Mouse (Mus musculus) brain, adult 2 months (tissue): Measurements from ENCODE around the gene Ackr1.

Experiments used
- DNase-seq: peaks from one replicate; pipeline ENCODE4 v3.0.0; 2011; ENCODE audit warnings: low read depth, low spot score

Gene Ackr1

DNA sequence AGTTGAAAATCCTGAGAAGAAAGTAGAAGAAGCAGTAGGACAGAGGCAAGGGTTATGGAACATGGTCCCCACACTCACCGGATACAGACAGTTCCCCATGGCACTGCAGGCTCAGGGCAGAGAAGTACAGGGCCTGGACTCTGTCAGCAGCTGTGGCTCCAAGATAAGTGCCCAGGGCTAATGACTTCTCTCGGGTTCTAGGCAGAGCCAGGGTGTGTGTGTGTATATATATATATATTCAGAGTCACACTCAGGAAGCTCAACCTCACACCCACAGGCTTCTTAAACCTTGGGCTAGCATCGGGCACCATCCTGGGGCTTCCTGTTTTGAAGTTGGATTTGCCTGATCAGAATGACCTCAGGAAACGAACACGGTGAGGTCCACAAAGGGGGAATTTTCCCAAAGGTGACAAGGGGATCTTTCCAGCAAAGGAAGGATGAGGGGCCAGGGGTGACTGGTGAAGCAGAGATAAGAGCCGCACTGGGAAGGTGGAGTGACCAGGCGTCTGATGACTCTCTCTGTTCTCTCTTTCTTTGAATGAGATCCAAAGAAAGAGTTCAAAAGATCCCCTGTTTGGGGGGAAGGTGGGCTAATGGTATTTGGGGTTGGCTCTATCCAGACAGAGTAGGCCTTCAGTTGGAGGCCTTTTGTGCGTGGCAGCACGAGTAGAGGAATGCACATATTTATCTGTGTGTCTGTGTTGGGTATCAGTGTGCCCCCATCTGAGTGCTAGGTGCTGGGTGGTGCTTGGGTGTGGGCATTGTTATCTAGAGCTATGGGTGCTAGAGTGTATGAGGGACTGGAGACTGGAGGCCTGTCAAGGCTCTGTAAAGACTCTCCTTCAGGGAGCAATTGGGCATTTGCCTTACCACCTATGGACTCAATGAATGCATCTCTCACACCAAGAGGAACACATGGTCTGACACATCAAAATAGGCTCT is at the start of gene Ackr1:
Gene Ackr1 (minus strand): TSS at position 439 of the 942 bp plus-strand sequence.
- no peak for DNase-seq

DNA sequence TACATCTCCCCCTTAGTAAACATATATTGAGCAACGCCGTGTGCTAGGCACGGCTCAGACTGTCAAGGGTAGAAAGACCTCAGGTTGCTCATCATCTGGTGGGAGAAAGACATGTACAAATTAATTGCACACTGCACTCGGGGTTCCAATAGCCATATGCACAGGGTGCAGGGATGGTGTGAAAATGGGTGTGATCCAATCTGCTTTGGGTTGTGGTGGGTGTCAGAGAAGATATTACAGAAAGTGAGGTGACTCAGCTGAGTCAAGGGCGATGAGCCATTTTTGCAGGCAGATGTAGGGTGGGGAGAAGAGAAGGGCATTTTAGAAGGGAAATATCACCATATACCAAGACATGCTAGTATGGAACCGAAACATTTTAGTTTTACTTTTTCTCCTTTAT is 47.9 kb upstream of the Ackr1 start:
- peak; percentile 65 for DNase-seq

GRCm38 (mm10) chr1:173377380-173378112 is 44.0 kb upstream of the Ackr1 start:
- DNase-seq: peak; percentile 91

DNA sequence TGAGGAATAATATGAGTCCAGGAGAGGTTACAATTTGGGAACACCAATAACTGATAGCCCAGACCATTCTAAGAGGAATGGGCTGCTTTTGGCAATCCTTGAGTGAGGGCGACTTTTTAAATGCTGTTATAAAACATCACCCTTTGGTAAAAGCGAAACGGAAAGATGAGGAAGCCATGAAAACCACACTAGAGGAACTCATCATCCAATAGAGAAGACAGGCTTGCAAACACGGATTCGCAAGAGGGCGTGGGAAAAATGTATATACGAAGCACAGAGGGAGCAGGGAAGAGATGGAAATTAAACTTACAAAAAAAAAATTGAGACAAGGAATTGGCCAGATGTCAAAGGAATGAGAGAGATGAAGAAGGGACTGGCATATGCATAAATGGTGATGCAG is 40.5 kb upstream of the Ackr1 start:
- DNase-seq: no peak

DNA sequence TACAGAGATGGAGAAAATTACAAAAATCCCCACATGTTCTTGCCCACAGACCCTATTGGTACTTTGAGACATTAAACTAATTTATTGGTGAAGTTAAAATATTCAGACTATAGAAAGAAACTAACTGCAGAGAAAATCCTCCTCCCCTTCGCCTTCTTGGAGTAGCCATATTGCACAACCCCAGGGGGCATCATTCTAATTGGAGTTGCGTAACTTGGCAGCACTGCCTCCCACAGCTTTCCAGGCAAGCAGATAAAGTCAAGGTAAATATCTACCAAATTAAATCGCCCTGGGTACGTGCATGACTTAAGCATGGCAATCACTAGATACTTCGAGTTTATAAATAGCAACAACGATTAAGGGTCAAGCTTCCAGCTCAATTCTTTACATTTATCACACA is 38.0 kb upstream of the Ackr1 start:
- peak; percentile 95 for DNase-seq

GRCm38 (mm10) chr1:173370456-173370855 is 36.9 kb upstream of the Ackr1 start:
- no peak for DNase-seq

GRCm38 (mm10) chr1:173369611-173370010 is 36.1 kb upstream of the Ackr1 start:
- peak; percentile 72 for DNase-seq

DNA sequence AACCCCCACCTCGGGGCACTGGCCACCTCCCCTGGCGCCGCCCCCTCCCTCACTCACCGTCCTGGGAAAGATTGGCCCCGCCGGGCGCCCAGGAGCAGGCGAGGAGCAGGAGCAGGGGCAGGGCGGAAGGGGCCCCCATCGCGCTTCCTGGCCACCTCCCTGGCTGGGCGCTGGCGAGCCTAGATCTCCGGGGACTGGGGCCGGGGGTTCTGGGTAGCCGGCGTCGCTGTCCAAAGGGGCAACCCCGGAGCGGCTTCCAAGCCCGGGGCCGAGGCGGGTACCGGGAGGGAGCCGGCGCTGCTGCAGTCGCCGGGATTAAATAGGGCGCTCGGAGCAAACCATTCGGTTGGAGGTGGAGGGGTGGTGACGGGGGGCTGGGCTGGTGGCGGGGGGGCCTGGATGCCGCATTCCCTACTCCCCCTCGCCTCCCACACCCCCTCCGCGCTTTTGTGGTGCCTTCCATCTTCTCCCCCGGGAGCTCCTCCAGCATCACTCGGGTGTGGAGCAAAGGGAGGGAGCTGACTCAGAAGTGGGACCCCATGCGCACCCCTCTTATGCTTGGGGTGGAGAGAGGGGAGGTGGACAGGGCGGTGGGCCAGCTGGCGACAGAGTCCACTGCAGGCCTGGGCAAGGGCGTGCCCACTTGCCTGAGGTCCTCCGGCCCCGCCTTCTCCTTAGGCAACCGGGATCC is 34.0 kb upstream of the Ackr1 start, which contains the start of gene Cadm3:
Gene Cadm3 (minus strand): TSS at position 340 of the 691 bp plus-strand sequence.
- peak; percentile 95 for DNase-seq

- DNase-seq: peak; percentile 84
Observed at GRCm38 (mm10) chr1:173366701-173367355, 33.3 kb upstream of the Ackr1 start.

GRCm38 (mm10) chr1:173365970-173366409 is 32.4 kb upstream of the Ackr1 start:
- peak; percentile 91 for DNase-seq

- peak; percentile 97 for DNase-seq
Observed at GRCm38 (mm10) chr1:173364125-173364800, 30.7 kb upstream of the Ackr1 start.

DNA sequence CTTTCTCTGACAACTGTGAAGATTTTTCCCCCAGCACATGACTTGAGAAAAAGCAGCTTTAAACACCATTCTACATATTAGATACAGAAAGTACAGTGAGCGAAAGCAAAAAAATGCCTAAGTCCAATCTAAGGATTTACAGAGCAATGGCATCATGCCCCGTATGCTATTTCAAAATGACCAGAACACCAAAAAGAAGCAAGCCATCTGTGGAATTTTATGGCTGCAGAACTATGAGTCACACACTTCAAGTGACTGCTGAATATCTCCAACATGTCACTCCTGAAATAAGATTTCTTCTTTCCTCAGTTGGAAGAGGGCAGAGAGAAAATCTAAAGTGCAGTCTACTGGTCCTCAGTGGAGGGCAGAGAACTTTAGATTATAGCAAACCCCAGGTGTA is 29.9 kb upstream of the Ackr1 start:
- DNase-seq: peak; percentile 77

- DNase-seq: no peak
Observed at GRCm38 (mm10) chr1:173361651-173362050, 28.1 kb upstream of the Ackr1 start.

DNA sequence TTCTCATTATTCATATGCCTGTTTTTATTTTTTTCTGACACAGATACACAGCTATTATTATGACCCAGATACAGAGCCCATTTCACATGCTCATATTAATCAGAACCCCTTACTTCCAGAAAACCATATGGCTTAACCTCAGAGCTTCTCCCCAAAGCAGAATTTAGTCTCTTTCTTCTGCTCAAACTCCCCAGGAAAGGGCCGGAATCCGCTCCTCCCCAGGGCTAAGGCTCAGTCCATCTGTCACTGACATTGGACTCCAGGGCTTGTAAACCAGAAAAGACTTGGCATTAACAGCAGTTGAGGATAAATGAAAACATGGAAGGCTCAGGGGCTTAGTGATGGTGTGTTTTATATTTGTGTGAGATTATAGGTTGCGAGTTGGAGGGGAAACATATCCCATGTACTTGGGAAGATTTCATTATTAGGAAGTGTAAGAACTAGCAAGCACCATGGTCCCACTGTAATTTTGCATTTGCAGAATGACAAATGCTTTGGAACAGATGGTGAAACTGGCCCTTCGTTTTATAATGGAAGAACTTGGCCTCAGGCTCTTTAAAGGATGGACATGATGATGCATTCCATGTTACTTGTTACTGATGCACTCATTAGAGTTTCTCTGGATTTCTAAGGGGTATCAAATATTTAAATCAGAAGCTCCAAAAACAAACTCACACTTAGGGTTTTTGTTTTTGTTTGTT is 26.2 kb upstream of the Ackr1 start:
- peak; percentile 97 for DNase-seq

GRCm38 (mm10) chr1:173357799-173358198 is 24.2 kb upstream of the Ackr1 start:
- peak; percentile 89 for DNase-seq

DNA sequence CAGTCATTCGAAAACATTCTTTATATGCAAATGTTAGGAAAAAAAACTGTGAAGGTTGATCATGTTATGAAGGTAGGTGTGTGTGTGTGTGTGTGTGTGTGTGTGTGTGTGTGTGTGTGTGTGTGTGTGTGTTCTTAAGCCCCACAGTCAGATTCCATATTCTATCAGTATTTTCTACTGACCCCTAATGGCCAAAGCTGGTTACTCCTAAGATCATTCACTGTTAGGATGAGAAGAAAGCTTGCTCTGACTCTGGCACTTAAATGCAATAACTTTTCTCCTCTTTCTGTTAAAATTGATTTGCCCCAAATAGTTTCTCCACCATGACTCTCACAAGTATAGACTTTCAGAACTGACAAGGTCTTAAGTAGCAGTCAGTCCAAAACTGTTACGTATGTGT is 23.1 kb upstream of the Ackr1 start:
- peak; percentile 65 for DNase-seq

- DNase-seq: peak; percentile 84
Observed at GRCm38 (mm10) chr1:173355107-173355846, 21.7 kb upstream of the Ackr1 start.

DNA sequence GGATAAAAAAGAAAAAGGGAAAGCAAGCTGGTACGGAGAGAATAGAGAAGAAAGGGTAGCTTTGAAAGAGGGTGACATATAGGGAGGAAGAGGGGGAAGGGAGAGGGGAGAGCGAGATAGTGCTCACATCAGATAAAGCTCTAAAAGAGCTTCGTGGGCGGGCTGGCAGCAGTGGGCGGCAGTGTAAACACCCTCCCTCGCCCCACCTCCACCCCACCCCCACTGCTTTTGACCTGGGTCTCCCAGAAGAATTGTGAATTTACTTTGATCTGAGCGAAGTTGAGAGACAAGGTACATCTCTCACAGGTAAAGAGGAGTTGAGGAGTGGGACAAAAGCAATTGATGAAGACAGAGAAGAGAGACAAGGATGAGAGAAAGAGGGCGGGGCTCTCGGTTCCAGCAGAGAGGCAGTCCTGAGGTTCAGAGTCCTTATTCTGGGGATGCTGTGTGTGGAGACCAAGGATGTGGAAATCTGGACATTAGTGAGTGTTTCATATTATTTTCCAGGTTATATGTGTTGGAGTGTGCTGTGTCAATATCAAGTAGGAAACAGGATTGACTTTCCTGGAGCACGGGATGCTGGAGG is 16.9 kb upstream of the Ackr1 start, which contains the start of gene Aim2:
Gene Aim2 (plus strand): TSS at position 508 of the 586 bp plus-strand sequence.
- no peak for DNase-seq

DNA sequence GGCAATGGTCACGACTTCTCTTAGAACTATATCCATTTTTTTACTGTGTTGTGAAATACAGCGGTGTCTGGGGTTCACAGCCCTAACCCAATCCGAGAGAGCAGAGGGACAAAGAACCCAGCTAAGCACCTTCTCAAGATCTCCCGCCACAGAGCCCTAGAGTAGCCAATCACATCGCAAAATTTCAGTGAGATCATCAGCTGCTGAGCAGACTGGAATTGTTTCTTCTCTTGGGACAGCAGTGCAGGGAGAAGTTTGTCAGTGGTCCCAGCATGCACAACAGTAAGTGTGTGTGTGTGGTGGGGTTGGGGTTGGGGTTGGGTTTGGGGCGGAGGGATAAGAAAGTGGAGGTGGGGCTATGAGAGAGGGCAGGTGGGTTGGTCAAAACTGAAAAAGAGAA is 16.4 kb upstream of the Ackr1 start:
- peak; percentile 62 for DNase-seq
